Mouse (Mus musculus) ZHBTc4 (cell line): ENCODE measurements at regions not wholly inside any gene's neighbourhood (a gene's known extent, or its start where the extent isn't known, plus 50 kb on each side); places are given as distances from the start of the nearest gene placed in this dataset.

Source experiments
- DNase-seq: peaks from one replicate; pipeline ENCODE4 v3.0.0-alpha.2; 2011; ENCODE audit warnings: low read depth, low spot score

- DNase-seq = no peak
Measured at GRCm38 (mm10) chr14:105783428-105783827, 113.2 kb downstream of the Spry2 start.

GRCm38 (mm10) chr14:105779760-105780159, 116.9 kb downstream of the Spry2 start:
- DNase-seq = no peak

- no peak for DNase-seq
Measured at GRCm38 (mm10) chr14:105779349-105779748, 117.3 kb downstream of the Spry2 start.

DNA sequence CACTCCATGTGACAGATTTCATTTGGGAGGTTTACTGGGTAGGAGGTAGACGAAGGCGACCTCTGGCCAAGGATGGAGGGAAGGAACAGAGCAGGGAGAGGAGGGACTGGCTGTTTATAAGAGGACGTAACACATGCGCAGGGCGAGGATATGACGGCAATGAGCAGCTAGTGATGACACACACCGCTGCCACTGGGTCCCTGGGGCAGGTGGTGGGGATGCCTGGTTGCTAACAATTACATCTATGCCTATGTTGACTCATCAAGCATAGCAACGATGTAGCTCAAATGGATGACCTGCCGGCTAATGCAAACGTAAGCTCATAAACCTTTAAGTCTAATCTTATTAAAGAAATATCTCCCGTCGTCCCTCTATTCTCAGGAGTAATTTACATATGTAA, 122.9 kb downstream of the Spry2 start:
- no peak for DNase-seq

DNA sequence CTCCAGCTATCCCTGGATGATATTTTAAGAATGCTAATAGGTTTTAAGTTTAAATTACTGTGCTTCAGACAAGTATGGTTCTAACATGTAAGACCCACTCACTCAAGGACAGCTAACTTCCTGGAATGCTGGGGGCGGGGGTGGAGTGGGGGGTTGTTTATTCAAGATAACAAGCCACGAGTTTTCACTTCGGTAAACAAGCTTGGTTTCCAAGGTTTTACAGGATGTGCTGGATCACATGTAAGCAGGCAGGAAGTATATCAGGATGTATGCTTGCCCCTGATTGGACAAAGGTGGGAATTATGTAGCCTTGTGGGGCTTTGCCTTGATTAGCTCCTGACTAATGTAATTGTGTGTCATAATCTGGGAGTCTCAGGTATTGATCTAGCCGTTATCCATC, 129.5 kb downstream of the Spry2 start:
- no peak for DNase-seq

DNA sequence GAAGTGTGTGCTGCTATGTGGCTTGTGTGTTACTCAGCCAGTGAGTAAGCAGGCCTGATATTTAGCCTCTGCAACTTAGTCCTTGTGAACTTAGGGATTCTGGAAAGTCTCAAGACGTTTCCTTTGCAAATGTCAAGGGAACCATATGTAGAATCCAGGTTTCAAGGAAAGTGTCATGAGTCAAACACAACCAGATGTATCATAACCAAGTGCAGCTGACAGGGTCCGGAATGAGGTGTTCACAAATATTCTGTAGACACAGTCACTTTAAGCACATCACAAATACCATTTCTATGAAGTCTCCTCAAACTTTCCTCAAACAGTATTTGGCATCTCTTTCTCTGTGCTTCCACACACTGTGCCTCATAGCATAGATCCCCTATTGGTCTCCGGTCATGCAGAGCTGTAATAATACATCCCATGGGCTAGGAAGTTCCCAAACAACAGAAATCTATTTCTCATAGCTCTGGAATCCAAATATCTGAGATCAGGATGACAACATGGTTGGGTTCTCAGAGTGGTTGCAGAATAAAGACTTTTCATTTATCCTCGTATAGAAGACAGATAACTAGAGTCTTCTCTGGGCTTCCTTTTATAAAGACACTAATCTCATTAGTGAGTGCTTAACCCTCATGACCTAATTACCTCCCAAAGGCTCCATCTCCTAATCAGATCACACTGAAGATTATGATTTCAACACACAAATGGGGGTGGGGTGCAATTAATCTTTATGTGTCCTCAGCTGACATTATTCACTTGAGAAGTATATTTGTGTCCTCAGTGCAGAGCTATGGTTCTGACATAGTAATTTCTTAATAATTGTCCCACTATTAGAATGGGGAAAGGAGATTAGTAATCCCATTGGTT, 143.9 kb downstream of the Spry2 start:
- no peak for DNase-seq

GRCm38 (mm10) chr14:105751762-105752161, 144.9 kb downstream of the Spry2 start:
- DNase-seq = no peak

DNA sequence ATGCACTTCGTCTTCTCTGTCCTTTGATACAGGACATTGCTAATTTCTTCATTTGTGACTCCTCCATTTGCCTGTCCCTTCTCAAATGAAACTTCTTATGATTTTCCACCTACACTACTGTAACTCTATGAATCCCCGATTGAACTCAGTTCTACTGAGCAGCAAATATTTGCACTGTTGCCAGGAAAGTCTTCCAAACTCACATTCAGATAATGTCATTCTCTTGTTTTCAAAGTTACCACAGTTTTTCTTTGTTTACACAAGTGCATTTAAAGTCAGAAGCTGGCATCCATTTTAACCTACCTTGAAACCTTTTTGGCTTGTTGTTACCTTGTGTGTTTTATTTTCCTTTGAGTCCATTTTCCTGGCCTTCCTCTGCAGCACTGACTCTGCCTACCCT, 152.0 kb downstream of the Spry2 start:
- no peak for DNase-seq

DNA sequence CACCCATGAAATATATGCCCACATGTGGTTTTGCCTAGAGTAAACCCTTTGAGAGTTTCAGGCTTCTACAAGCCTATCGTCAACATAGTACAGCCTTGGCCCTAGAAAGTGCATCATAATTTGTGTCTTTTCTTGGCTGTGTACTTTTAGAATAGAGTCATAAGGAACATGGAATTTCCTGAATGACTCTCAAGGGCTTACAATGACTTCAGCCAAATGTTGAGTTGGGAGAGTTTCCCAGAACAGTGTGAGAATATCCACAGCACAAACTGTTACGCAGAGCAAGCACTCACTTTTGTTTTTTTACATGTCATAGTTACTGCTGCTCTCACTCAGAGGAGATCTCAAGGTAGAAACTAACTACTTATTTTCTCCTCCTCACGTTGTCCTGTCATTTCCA, 152.5 kb downstream of the Spry2 start:
- no peak for DNase-seq

DNA sequence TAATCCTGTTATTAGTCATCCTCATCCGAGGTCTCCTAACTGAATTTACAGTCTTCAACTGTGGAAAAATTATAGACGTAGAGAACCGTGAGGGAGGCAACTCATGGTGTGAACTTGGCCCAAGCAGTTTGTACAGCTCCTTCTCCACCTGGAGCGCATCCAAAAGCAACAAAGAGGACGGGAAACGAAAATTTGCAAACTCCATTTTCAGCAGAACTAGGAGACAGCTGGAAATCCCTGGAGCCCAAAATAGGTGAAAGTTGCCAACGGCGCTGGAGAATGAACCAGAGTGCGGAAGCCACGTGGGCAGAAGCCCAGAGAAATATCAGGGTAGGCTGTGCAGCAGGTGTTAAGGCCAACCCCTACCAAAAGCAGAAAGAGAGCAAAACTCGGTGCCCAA, 155.7 kb downstream of the Spry2 start:
- no peak for DNase-seq

DNA sequence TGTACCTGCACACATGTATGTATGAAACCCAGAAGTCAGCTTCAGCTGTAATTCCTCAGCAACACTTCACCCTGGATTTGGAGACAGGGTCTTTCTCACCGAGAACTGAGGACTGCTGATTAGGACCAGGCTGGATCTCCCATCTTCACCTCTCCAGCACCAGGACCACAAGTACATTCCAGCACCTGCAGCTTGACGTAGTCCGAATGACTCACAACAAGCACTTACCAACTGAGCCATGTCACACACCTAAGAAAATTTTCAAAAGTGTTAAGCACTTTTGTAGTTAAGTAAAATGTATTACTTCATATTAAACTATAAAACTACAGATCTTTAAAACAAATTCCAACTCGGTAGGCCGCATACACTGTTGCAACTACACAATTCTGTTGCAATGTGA, 158.1 kb downstream of the Spry2 start:
- no peak for DNase-seq

- DNase-seq = no peak
Measured at GRCm38 (mm10) chr14:105736352-105736751, 160.3 kb downstream of the Spry2 start.

- no peak for DNase-seq
Measured at GRCm38 (mm10) chr14:105734291-105734690, 162.3 kb downstream of the Spry2 start.

DNA sequence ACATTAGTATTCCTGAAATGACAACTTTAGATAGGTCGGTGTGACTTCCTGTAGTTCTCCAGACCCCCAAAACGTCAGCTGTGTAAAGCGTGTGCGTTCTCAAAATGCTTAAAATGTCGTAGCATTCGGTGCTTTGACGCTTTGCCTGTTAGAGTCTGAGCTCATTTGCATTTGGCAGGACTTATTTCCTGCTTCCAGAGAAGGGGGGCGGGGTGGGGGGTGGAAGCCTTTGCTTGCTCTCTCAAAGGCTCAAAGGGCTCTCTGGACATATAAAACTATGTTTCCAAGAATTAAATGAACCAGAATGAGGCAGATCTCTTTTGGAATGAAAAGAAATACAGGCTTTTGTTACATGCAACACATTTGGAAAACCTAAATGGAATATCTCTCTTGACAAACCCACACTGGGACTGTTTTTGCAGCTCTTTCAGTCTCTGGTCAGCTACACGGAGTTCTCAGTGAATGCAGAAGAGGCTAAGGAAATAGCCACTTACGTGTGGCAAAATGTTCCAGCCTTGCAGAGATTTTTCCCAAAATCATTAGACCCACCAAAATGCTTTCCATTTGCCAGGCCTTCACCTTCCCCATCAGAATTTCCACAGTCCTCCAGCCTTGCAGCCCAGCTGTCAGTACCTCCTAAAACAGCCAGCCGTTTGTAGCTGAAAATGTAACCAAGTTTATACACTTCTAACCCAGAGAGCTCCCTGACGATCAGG, 163.4 kb downstream of the Spry2 start:
- peak; percentile 61 for DNase-seq

DNA sequence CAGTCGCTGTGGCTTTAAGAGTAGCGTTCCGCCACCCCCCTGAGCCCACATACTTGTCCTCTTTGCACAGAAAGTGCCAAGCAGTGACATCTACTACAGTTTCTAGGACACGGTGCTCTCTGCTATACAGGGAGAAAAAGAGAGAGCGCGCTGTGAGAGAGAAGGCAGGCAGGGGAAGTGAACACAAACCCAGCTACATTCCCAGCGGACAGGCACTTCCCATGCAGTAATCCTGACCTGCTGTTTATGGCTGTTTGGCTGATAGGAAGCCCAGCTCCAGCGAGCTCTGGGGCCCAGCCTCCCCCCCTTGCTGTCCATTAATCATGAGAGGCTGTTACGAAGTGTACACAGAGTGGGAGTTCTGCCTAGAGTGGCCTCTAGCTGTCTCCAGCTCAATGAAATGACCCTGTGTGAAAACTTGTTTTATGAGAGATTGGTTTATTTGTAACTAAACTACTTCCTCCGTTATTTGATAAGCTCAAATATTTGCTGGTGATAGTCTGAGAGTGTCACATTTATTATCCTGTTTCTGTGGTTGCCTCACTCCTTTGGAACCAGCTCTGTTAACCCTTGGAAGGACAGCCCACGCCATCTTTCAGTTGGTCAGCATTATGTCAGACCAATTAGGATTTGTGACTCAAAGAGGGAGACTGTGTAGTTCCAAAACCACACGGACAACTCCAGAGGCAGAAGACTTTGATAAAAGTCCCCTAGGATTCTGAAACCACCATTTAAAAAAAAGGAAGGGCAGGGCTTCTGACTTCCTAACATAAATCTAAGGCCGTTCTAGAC, 164.2 kb downstream of the Spry2 start:
- DNase-seq = peak; percentile 36

- DNase-seq = peak; percentile 46
Measured at GRCm38 (mm10) chr14:105730786-105731185, 165.8 kb downstream of the Spry2 start.

GRCm38 (mm10) chr14:105728841-105729240, 167.8 kb downstream of the Spry2 start:
- DNase-seq = no peak

- peak; percentile 39 for DNase-seq
Measured at GRCm38 (mm10) chr14:105725741-105726140, 170.9 kb downstream of the Spry2 start.

- no peak for DNase-seq
Measured at GRCm38 (mm10) chr14:105722923-105723322, 173.7 kb downstream of the Spry2 start.

GRCm38 (mm10) chr14:105721576-105721975, 175.0 kb downstream of the Spry2 start:
- DNase-seq = no peak

GRCm38 (mm10) chr14:105720816-105721510, 175.7 kb downstream of the Spry2 start:
- no peak for DNase-seq
